In the genomic region with DNA sequence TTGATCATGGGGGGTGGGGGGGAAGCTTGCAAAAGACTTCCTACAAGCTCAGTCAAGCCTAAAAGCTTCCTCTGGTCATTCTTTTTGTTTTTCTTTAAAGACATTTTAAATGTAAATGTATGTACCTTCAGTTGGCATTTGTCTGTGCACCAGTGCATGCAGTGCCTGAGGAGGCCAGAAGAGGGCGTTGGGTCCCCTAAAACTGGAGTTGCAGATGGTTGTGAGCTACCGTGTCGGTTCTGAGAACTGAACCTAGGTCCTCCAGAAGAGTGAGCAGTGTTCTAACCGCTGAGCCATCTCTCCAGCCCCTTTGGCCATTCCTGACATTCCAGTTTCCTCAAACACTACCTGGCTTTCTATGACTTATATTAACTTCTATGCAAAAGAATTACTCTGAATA, we compare ENCODE assay signal across 1 mouse cellular context.
TF ChIP-seq lines count a peak whose summit lies in the region.

No protein-coding gene starts in this region.

TF ChIP-seq in MEL, 35 proteins besides CTCF, POLR2A, EP300 and RAD21:
- TF ChIP-seq ZNF384 (IDR thresholded peaks at IDR 0.05; ENCODE audit: low read depth, low read length) (0 out of 2 replicates have a peak, but pooled peaks have one; percentile 10), SIN3A (IDR thresholded peaks at IDR 0.05; ENCODE audit: low read length) (no peak), MXI1 (IDR thresholded peaks at IDR 0.05; ENCODE audit: low read depth, low read length) (no peak), SMC3 (IDR thresholded peaks at IDR 0.05; ENCODE audit: low read depth, low read length) (peak; percentile 49)
